Comparison of ENCODE assay signal across 13 mouse cellular contexts in the genomic region with DNA sequence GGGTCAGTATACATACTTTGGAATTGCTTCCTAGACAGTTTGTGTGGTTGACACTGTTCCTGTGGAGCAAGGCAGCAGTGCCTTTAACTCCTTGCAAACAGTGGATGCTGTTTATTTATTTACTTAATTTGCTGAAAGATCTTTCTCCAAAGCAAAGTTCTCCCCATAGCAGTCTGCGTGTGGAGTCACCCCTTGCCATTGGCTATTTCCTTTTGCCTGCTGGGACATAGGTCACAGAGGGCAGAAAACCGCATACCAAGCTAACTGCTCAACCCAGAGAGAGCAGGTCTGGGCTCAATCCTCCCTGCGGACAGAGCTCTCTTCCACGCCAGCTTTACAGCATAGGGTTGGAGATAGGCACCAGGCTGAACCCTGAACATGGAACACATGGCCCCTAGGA. TPM values are rescaled to one million over a fixed set of nuclear protein-coding genes. Genes with fewer than 3 reads are reported as not detected.
"Had no signal": no experiment of that assay in that cellular context is flagged by ENCODE, and none has a peak within 500 bp of the region (broad histone marks: within the 10 kb centered on the region; RNA-seq: fewer than 3 reads in every experiment).

No protein-coding gene starts in this region.

- H3K36me3 ChIP-seq: limb, embryonic 12.5 days had no signal

- H3K4me3 ChIP-seq: left cerebral cortex, adult 2 months; limb, embryonic 12.5 days had no signal

- H3K9me3 ChIP-seq: limb, embryonic 12.5 days had no signal

- H3K4me2 ChIP-seq: limb, embryonic 12.5 days had no signal

- H3K9ac ChIP-seq: limb, embryonic 12.5 days; liver, embryonic 14.5 days had no signal

- H3K27ac ChIP-seq: left cerebral cortex, adult 2 months; limb, embryonic 12.5 days; liver, embryonic 14.5 days had no signal

- DNase-seq: kidney, adult 2 months; kidney, postnatal 25 days; lung, adult 18-20 months; right cerebral cortex, adult 18-20 months; right cerebral cortex, postnatal 25 days; thymus, postnatal 36 days had no signal

- ATAC-seq: intestine, embryonic 16.5 days had no signal

RNA-seq across cellular contexts. Expression of a gene that starts 34.8 kb away (rescaled TPM):
- total RNA-seq: megakaryocyte progenitor cell, adult 5-6 weeks; monocyte, adult 5-6 weeks had no signal
- polyA plus RNA-seq: thymus, postnatal 0 days had no signal
